Mouse (Mus musculus) olfactory bulb, adult 2 months (tissue): ENCODE data around the gene Malsu1.

Experiments used
- CTCF ChIP-seq: fragments of 200-500 bp; IDR thresholded peaks from 2 replicates; pipeline ENCODE4 v1.5.1; 2012; ENCODE audit warnings: low read depth, mild to moderate bottlenecking, low read length, moderate library complexity; ENCODE audit not compliant: insufficient read depth
- POLR2A ChIP-seq: fragments of 200-500 bp; IDR thresholded peaks from 2 replicates; pipeline ENCODE4 v1.6.1; 2012; ENCODE audit warnings: mild to moderate bottlenecking, low read depth, low read length, moderate library complexity; ENCODE audit not compliant: insufficient read depth

GRCm38 (mm10) chr6:49097596-49098110 is 24.1 kb downstream of the Malsu1 start:
- TF ChIP-seq POLR2A (no peak), CTCF (no peak)
